Mouse (Mus musculus) hindbrain, embryonic 12.5 days (tissue): Measurements from ENCODE around the gene Cdhr3. TPM values are rescaled to one million over a fixed set of nuclear protein-coding genes. Genes with fewer than 3 reads are reported as not detected.
A peak's percentile ranks its signal among the peaks of the same experiment; 100 is the strongest.

ENCODE experiments used
- ATAC-seq: fragments of 200-750 bp; cut with Nextera tagmentation; 2 replicates; pipeline ENCODE4 v1.8.0; 2017; ENCODE audit warnings: moderate TSS enrichment; ENCODE audit not compliant: low FRiP score
- H3K27ac ChIP-seq: fragments of 300-500 bp; sonication (generic); 2 replicates; pipeline ENCODE4 v1.5.1; 2016; ENCODE audit warnings: mild to moderate bottlenecking
- H3K27me3 ChIP-seq: fragments of 300-500 bp; sonication (generic); 2 replicates; pipeline ENCODE4 v1.6.1; 2016; ENCODE audit warnings: mild to moderate bottlenecking
- H3K36me3 ChIP-seq: fragments of 300-500 bp; sonication (generic); 2 replicates; pipeline ENCODE4 v1.6.1; 2016; ENCODE audit warnings: mild to moderate bottlenecking
- H3K4me1 ChIP-seq: fragments of 300-500 bp; sonication (generic); 2 replicates; pipeline ENCODE4 v1.6.1; 2016
- H3K4me2 ChIP-seq: fragments of 300-500 bp; sonication (generic); replicated peaks from 2 replicates; pipeline ENCODE4 v1.6.1; 2016; ENCODE audit warnings: mild to moderate bottlenecking
- H3K4me3 ChIP-seq: fragments of 300-500 bp; sonication (generic); 2 replicates; pipeline ENCODE4 v1.5.1; 2016; ENCODE audit warnings: mild to moderate bottlenecking
- H3K9ac ChIP-seq: fragments of 300-500 bp; sonication (generic); 2 replicates; pipeline ENCODE4 v1.6.1; 2016; ENCODE audit warnings: mild to moderate bottlenecking, moderate library complexity
- H3K9me3 ChIP-seq: fragments of 300-500 bp; sonication (generic); replicated peaks from 2 replicates; pipeline ENCODE4 v1.6.1; 2016; ENCODE audit warnings: mild to moderate bottlenecking
- whole genome bisulfite sequencing: fragments of 180-500 bp; shearing (Covaris S2); methylation state at CpG from one replicate; pipeline ENCODE4 v1.1.7; 2016; 5-methylcytosine and 5-hydroxymethylcytosine counted together
- polyA plus RNA-seq: library from polyadenylated mRNA; unstranded; fragments of >200 nt; fragmentation: Nextera tagmentation; extraction: Ambion mirVana; gene quantifications from 2 replicates; pipeline ENCODE4 v1.2.1, GENCODE M21; 2016

The Cdhr3 gene
- polyA plus RNA-seq = 0.25 and 0.69 TPM in 2 replicates

GRCm38 (mm10) chr12:33092775-33093174 is at the start of gene Cdhr3:
Gene Cdhr3 (minus strand): TSS chr12:33092875.
- WGBS = 78% methylated on average over 6 of the region's 6 CpGs
- no peak for ATAC-seq
- Histone ChIP-seq H3K9me3 (no peaks in the 10 kb centered on the region), H3K4me3 (no peak within 1 kb of the TSS), H3K36me3 (no peaks in the 10 kb centered on the region), H3K4me1 (no peaks in the 10 kb centered on the region; the same call in 1 of the 2 replicates), H3K4me2 (no peak within 1 kb of the TSS), H3K9ac (no peak within 1 kb of the TSS), H3K27me3 (no peaks in the 10 kb centered on the region), H3K27ac (no peak within 1 kb of the TSS)

GRCm38 (mm10) chr12:33139083-33139482 is 46.4 kb upstream of the Cdhr3 start:
- Histone ChIP-seq H3K4me1 (no peaks in the 10 kb centered on the region), H3K9ac (no peak overlapping the region), H3K27ac (no peak overlapping the region), H3K36me3 (no peaks in the 10 kb centered on the region; the same call in 1 of the 2 replicates), H3K27me3 (no peaks in the 10 kb centered on the region), H3K4me2 (no peak overlapping the region), H3K9me3 (no peaks in the 10 kb centered on the region), H3K4me3 (no peak overlapping the region)
- no peak for ATAC-seq
- WGBS = 88% methylated on average over 3 of the region's 3 CpGs

DNA sequence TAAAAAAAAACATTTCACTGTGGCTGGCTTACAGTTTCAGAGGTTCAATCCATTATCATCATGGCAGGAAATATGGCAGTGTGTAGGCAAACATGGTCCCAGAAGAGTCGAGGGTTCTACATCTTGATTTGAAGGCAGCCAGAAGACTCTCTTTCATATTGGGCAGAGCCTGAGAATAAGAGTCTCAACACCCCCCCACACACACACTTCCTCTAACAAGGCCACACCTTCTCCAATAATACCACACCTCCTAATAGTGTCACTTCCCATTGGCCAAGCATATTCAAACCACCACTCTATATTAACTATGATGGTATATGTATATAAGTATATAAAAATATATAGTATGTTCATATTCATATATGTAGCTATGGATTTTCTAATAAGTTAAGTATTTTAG is 45.2 kb upstream of the Cdhr3 start:
- H3K4me1 ChIP-seq = no peaks in the 10 kb centered on the region
- H3K36me3 ChIP-seq = no peaks in the 10 kb centered on the region; the same call in 1 of the 2 replicates
- no peak overlapping the region for H3K9ac ChIP-seq
- no peak overlapping the region for H3K4me2 ChIP-seq
- H3K9me3 ChIP-seq = no peaks in the 10 kb centered on the region
- H3K27me3 ChIP-seq = no peaks in the 10 kb centered on the region
- H3K27ac ChIP-seq = no peak overlapping the region
- no peak for ATAC-seq
- H3K4me3 ChIP-seq = no peak overlapping the region
- 80% methylated on average over 1 of the region's 1 CpGs for WGBS

GRCm38 (mm10) chr12:33131796-33132195 is 39.1 kb upstream of the Cdhr3 start:
- Histone ChIP-seq H3K4me1 (peaks cover 16% of the 10 kb centered on the region), H3K9ac (no peak overlapping the region), H3K27ac (no peak overlapping the region), H3K27me3 (no peaks in the 10 kb centered on the region), H3K9me3 (no peaks in the 10 kb centered on the region), H3K4me2 (no peak overlapping the region), H3K36me3 (no peaks in the 10 kb centered on the region), H3K4me3 (no peak overlapping the region)
- no peak for ATAC-seq
- 75% methylated on average over 7 of the region's 7 CpGs for WGBS

- ATAC-seq = no peak
These were observed 37.7 kb upstream of the Cdhr3 start for GRCm38 (mm10) chr12:33130401-33130800.

GRCm38 (mm10) chr12:33129410-33129809 is 36.7 kb upstream of the Cdhr3 start:
- ATAC-seq = 0 out of 2 replicates have a peak, but pooled peaks have one; percentile 22
- Histone ChIP-seq H3K9ac (no peak overlapping the region), H3K27ac (peak overlapping the region; percentile 23; the same call in 1 of the 2 replicates), H3K9me3 (no peaks in the 10 kb centered on the region), H3K4me2 (no peak overlapping the region), H3K27me3 (no peaks in the 10 kb centered on the region), H3K4me3 (no peak overlapping the region), H3K4me1 (peaks cover 16% of the 10 kb centered on the region), H3K36me3 (no peaks in the 10 kb centered on the region)
- 13% methylated on average over 4 of the region's 4 CpGs for WGBS

More at GRCm38 (mm10) chr12:33130401-33130800, 37.7 kb upstream of the Cdhr3 start:
- 39% methylated on average over 8 of the region's 8 CpGs for WGBS
- H3K9ac ChIP-seq = no peak overlapping the region
- no peaks in the 10 kb centered on the region for H3K9me3 ChIP-seq
- no peaks in the 10 kb centered on the region for H3K27me3 ChIP-seq
- H3K4me3 ChIP-seq = no peak overlapping the region
- no peak overlapping the region for H3K27ac ChIP-seq
- no peaks in the 10 kb centered on the region for H3K36me3 ChIP-seq
- no peak overlapping the region for H3K4me2 ChIP-seq
- peaks cover 16% of the 10 kb centered on the region for H3K4me1 ChIP-seq

GRCm38 (mm10) chr12:33128702-33129101 is 36.0 kb upstream of the Cdhr3 start:
- H3K9ac ChIP-seq = no peak overlapping the region
- H3K4me3 ChIP-seq = no peak overlapping the region
- H3K36me3 ChIP-seq = no peaks in the 10 kb centered on the region
- no peaks in the 10 kb centered on the region for H3K9me3 ChIP-seq
- H3K4me2 ChIP-seq = no peak overlapping the region
- H3K4me1 ChIP-seq = peaks cover 16% of the 10 kb centered on the region
- 0 out of 2 replicates have a peak overlapping the region, but pooled peaks have one; percentile 23 for H3K27ac ChIP-seq
- no peak for ATAC-seq
- no peaks in the 10 kb centered on the region for H3K27me3 ChIP-seq
- 55% methylated on average over 7 of the region's 7 CpGs for WGBS

DNA sequence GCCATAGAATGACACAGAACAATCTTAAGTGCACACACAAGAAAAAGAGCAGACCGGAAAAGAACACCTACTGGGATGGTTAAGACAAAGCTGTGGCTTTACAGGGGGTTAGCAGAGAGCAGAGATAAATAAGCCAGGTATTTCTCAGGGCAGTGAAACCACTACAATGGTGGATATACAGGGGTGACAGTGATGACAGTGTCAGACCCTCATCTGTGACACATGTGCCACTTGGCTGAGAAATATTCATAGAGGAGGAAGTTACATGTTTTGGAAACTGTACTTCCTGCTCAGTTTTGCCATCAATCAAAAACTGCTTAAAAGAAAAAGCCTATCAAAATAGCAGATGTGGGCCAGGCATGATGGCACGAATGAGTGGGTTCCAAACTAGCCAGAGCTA is 35.4 kb upstream of the Cdhr3 start:
- peaks cover 16% of the 10 kb centered on the region for H3K4me1 ChIP-seq
- no peaks in the 10 kb centered on the region for H3K36me3 ChIP-seq
- H3K4me3 ChIP-seq = no peak overlapping the region
- no peaks in the 10 kb centered on the region for H3K27me3 ChIP-seq
- ATAC-seq = no peak
- H3K27ac ChIP-seq = no peak overlapping the region
- 86% methylated on average over 2 of the region's 2 CpGs for WGBS
- no peak overlapping the region for H3K4me2 ChIP-seq
- H3K9me3 ChIP-seq = no peaks in the 10 kb centered on the region
- H3K9ac ChIP-seq = no peak overlapping the region

DNA sequence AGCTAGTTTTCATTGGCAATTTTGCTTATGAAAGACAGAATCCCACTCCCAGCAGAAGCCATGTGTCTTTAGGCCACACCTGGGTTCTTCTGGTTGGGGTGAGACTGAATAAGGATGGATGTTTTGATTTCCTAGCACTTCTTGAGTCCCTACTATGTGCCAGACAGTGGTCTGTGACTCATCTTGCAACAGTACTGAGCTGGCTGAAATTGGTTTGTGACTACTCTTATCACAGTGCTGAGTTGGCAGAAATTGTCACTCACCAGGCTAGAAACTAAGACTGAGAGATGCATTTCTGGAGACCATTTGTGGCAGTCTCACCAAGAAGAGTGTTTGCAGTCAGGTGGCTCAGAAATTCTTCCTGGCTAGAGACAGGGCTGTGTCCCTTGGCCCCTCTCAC is 33.6 kb upstream of the Cdhr3 start:
- Histone ChIP-seq H3K9ac (no peak overlapping the region), H3K27me3 (no peaks in the 10 kb centered on the region), H3K4me1 (peaks cover 16% of the 10 kb centered on the region), H3K4me3 (no peak overlapping the region), H3K9me3 (no peaks in the 10 kb centered on the region), H3K27ac (no peak overlapping the region), H3K4me2 (no peak overlapping the region), H3K36me3 (no peaks in the 10 kb centered on the region)
- ATAC-seq = no peak

DNA sequence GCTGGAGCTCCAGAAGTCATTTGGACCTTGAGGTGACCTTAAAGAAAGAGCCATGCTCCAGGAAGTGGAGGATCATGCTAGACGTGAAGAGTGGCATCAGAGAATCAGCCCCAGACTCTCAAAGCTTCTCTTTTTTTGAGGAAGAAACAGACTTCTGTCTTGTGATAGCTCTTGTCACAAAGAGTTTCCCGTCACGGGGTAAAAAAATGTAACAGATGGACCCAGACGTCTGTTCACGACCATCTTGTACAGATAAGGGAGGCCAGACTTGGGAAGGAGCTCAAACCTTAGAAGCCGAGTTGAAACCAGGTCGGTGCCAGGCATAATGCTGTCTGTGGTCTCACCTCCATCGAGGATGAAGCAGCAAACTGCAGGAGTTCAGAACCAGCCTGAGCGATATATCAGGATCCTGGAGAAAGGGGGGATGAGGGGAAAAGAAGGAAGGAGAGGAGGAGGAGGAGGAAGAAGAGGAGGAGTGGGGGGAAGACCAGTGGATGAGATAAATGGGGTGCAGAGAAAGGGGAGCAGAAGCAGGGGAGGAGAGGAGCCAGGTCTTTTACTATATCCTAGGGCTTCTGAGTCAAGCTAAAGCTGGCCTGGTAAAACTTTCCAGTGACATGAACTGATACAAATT is 33.0 kb upstream of the Cdhr3 start:
- Histone ChIP-seq H3K4me1 (peaks cover 16% of the 10 kb centered on the region), H3K9me3 (no peaks in the 10 kb centered on the region), H3K27ac (no peak overlapping the region), H3K4me2 (no peak overlapping the region), H3K9ac (no peak overlapping the region), H3K4me3 (no peak overlapping the region), H3K36me3 (no peaks in the 10 kb centered on the region), H3K27me3 (no peaks in the 10 kb centered on the region)
- no peak for ATAC-seq
- WGBS = 84% methylated on average over 9 of the region's 9 CpGs

- Histone ChIP-seq H3K36me3 (no peaks in the 10 kb centered on the region), H3K27me3 (peaks cover 6% of the 10 kb centered on the region; the same call in 1 of the 2 replicates), H3K4me2 (no peak overlapping the region), H3K9me3 (no peaks in the 10 kb centered on the region), H3K4me3 (no peak overlapping the region), H3K4me1 (no peaks in the 10 kb centered on the region), H3K27ac (no peak overlapping the region), H3K9ac (no peak overlapping the region)
- WGBS = 41% methylated on average over 15 of the region's 15 CpGs
- ATAC-seq = no peak
These were observed 26.1 kb upstream of the Cdhr3 start for GRCm38 (mm10) chr12:33118624-33119301.

GRCm38 (mm10) chr12:33110894-33111471 is 18.3 kb upstream of the Cdhr3 start:
- peak; percentile 57 for ATAC-seq
- H3K27ac ChIP-seq = peak overlapping the region; percentile 70

More at GRCm38 (mm10) chr12:33110894-33111471, 18.3 kb upstream of the Cdhr3 start:
- no peaks in the 10 kb centered on the region for H3K27me3 ChIP-seq
- no peak overlapping the region; the same call in 1 of the 2 replicates for H3K4me2 ChIP-seq
- H3K4me1 ChIP-seq = peaks cover 31% of the 10 kb centered on the region
- H3K36me3 ChIP-seq = no peaks in the 10 kb centered on the region
- no peaks in the 10 kb centered on the region for H3K9me3 ChIP-seq
- no peak overlapping the region for H3K9ac ChIP-seq
- no peak overlapping the region for H3K4me3 ChIP-seq
- 25% methylated on average over 14 of the region's 14 CpGs for WGBS
